Mouse (Mus musculus) lung, postnatal 14 days (tissue): Measurements from ENCODE around the gene Olfr963.
"Not testable (repeated sequence)": the region's sequence is repeated elsewhere in the genome, so short reads cannot be mapped to it uniquely, and the experiment has no call there.

Source experiments
- DNase-seq: peaks from one replicate; pipeline ENCODE4 v3.0.0; 2021

Olfr963 gene

DNA sequence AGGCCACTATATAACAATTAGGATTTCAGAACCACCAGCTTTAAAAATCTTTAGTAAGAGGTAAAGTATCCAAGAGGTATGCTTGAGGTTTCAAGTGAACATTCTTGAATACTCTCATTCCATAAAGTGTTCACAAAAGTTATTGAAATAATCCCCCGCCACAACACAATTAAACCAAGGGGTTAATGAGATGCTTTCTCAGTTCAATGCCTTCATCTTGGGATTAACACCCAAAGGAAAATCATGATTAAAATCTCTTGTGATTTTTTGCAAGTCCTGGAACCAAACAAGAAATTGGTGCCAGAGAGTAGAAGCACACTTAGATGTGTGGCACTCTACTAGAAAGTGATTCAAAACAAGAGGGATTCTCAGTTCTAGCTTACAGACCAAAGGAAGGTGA, at the start of gene Olfr963:
Olfr963 (plus strand) TSS at position 301 of the 400 bp plus-strand sequence.
- no peak for DNase-seq

DNA sequence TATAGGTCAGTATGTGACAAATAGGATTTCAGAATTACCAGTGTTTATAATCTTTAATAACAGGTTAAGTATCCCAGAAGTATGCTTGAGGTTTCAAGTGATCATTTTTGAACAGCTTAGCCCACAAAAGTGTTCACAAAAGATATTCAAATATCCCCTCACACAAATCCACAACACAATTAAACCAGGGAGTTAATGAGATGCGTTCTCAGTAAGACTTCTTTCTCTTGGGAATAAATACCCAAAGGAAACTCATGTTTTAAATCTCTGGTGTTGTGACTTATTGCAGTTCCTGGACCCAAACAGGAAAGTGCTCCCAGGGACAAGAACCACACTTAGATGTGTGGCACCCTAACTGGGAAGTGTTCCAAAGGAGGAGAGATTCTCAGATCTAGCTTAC, 45.9 kb upstream of the Olfr963 start, which contains the start of gene Olfr960:
Olfr960 (plus strand) TSS at position 301 of the 400 bp plus-strand sequence.
- DNase-seq: no peak

DNA sequence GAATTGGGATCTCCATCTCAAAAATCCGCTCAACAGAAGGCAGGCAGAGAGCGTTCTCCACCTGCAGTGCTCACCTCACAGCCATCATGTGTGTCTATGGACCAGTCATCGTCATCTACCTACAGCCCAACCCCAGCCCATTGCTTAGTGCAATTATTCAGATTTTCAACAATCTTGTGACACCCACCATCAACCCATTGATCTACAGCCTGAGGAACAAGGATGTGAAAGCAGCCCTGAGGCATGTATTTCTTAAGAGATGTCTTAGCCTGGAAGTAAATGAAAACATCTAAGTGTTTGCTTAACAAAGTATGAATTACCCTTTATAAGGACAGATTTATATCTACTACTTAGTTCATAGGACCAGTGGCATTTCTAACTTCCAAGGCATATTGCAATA, 43.2 kb upstream of the Olfr963 start:
- no peak for DNase-seq

DNA sequence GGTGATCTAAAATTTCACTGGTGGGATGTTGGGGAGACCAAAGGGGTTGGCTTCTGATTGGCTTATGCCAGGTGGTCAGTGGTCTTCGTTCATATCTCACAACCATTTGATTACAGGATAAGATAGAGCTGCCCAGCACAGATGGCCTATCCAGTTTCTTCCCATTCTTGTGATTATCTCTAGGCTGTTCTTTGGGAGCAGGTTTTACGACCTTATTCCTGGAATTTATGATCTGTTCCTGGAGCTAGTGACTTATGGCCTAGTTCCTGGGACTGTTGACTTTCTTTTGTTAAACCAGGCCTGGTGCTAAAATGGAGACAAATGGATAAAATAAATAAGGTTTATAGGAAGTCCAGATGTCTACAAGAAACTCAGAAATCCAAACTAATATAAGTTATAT, 42.3 kb upstream of the Olfr963 start:
- no peak for DNase-seq

DNA sequence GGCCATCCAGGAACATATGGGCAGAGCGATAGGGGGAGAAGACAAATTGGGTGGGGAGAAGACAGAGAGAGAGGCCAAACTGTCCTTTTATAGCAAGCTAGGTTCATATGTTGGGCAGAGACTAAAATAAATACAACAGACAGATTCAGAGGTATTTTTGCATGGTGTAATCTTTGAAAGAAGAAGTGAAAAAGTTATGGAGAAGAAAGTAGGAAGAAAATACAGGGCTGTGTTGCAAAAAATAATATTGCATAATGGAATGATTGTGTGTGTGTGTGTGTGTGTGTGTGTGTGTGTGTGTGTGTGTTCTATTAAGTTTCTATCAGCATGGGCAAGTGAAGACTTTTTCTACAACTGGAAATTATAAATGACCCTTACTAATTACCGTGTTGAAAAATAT, 37.9 kb upstream of the Olfr963 start:
- no peak for DNase-seq

DNA sequence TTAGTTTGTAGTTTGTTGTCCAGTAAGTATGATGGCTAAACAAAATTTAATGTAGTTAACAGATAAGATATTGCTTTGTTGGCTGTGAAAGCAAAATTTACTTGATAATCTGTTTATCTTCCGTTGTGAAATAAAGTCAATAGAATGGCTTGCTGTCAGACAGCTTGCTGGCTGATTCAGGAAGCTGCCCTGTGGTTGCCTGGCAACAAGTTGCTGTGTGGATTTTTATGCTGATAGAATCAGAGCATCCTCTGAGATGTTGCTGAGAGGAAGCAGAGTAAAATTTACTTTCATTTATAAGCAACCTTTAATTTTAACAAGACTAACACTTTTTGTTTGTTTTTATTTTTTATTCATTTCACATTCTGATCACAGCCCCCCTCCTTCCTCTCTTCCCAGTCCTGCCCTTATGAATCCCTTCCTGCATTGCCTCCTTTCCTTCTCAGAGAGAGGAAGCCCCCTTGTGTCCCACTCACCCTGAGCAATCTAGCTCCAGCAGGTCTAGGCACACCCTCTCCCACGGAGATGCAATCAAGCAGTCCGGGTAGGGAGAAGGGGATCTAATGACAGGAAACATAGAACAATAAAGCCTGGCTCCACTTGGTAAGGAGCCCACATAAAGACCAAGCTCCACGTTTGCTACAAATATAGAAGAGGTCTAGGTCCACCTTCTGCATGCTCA, 33.0 kb upstream of the Olfr963 start:
- DNase-seq: no peak

DNA sequence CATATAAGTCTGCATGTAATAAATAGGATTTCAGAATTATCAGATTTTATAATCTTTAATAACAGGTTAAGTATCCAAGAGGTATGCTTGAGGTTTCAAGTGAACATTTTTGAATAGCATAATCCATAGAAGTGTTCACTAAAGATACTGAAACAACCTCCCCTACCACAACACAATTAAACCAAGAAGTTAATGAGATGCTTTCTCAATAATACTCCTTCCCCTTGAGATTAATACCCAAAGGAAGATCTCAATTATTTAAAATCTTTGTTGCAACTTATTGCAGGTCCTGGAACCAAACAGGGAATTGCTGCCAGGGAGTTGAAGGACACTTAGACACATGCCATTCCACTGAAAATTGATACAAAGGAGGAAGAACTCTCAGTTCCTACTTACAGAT, 22.2 kb upstream of the Olfr963 start, which contains the start of gene Olfr961:
Olfr961 (plus strand) TSS at position 301 of the 400 bp plus-strand sequence.
- no peak for DNase-seq

DNA sequence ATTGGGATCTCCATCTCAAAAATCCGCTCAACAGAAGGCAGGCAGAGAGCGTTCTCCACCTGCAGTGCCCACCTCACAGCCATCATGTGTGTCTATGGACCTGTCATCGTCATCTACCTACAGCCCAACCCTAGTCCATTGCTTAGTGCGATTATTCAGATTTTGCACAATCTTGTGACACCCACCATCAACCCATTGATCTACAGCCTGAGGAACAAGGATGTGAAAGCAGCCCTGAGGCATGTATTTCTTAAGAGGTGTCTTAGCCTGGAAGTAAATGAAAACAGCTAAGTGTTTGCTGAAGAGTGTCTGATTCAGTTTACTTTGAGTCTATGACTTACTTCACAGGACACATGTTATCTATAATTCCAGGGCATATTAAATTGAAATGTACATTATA, 19.6 kb upstream of the Olfr963 start:
- DNase-seq: no peak

DNA sequence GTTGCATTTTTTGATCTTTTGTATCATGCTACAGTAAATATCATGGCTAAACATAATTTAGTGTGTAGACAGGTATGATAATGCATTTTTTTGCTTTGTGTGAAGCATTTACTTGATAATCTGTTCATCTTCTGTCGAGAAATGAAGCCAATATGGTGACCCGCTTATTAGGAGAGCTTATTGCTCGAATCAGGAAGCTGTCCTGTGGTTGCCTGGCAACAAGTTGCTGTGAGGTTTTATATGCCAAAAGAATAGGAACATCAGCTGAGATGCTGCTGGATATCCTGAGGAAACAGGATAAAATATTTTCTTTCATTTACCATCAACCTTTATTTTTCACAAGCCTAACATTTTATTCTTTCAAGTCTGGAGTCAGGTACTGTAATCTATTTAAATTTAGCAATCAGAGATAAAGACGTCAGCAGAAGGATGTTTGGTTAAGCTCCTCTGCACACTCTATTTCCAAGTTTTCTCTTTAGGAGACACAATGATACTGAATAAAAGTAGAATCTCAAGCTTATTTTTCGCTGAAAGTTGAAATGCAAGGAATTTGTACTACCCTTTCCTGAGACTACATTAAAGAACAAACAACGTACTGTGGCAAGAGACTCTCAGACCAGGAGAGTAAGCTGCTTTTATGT, 12.1 kb upstream of the Olfr963 start:
- no peak for DNase-seq

DNA sequence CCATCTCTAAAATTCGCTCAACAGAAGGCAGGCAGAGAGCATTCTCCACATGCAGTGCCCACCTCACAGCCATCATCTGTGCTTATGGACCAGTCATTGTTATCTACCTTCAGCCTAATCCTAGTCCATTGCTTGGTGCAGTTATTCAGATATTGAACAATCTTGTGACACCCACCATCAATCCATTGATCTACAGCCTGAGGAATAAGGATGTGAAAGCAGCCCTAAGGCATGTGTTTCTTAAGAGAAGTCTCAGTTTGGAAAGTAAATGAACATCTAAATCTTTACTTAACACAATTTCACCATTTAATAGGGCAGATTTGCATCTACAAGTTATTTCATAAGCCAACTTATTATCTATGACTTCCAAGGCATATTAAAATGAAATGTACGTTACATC, 2.7 kb downstream of the Olfr963 start:
- DNase-seq: no peak

DNA sequence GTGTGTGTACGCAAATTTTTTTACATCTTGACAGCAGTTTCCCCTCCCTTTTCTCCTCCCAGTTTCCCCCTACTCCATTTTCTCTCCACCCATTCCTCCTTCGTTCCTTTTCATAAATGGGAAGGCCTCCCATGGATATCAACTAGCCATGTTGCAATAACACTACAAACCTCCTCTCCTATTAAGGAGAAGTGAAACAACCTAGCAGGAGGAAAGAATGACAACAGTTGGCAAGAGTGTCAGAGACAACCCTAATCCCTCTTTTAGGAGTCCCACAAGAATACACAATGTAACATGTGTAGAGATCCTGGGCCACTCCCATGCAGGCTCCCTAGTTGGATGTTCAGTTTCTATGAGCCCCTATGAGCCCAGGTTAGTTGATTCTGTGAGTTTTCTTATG, 7.8 kb downstream of the Olfr963 start:
- no peak for DNase-seq

DNA sequence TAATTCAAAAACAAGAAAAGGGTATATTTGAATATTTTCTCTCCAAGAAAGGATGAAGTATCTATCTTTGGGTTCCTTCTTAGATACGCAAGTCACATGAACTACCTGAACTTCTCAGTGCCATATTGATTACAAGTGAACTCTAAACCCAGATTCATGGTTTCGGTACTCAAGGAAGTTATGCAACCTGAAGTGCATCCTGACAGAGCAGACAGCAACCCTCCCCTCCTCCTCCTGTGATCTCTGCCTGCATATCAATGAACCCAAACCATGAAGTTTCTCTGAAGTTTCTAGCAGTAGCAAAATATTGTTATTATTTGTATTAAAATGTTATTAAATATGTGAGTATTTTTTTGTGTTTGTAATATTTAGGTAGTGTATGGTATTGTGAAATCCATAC, 11.6 kb downstream of the Olfr963 start:
- DNase-seq: no peak

DNA sequence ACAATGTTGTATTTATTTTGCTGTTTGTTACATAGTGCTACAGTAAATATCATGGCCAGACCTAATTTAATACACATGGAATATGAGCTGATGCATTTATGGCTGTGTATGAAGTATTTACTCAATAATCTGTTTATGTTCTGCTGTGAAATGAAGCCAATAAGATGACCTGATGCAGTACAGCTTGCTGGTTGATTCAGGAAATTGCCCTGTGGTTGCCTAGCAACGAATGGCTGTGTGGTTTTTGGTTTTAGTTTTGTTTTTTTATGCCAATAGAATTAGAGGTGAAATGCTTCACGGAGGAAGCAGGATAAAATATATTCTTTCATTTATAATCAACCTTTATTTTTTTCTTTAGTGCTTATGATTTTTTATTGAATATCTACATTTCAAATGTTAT, 12.3 kb downstream of the Olfr963 start:
- DNase-seq: no peak

DNA sequence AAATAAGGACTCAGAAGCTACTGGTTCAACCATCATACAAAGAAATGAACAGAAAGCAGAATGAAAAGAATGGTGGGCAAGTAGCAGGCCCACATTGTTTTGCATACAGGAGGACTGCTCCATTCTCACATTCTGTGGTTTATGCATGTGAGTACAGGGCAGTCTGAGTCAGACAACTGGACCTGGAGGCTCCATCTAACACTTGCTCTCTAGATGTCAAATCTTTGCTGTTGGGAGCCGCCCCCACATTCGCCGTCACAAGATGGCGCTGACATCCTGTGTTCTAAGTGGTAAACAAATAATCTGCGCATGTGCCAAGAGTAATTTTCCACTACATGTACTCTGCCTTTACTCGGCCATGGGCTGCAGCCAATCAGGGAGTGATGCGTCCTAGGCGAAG, 34.1 kb downstream of the Olfr963 start:
- DNase-seq: not testable (repeated sequence)

DNA sequence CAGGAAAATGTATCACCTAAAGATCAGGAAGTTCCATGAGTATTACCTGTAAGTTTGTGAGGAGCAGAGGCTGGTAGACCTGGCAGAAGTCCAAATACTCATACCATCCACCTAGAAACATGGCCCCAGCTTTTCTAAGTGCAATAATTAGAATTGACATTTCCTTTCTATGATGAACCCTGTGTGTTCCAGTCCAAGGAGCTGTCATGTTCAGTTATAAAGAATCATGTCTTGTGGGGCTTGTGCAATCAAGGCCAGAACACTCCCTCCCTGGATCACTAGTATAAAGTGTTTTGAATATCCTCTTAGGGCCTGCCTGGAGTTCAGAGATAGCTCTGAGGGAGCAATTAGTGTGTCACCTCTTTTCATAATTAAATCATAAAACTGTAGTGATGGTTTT, 40.0 kb downstream of the Olfr963 start, which contains the start of gene Olfr149:
Olfr149 (minus strand) TSS at position 101 of the 400 bp plus-strand sequence.
- DNase-seq: no peak

DNA sequence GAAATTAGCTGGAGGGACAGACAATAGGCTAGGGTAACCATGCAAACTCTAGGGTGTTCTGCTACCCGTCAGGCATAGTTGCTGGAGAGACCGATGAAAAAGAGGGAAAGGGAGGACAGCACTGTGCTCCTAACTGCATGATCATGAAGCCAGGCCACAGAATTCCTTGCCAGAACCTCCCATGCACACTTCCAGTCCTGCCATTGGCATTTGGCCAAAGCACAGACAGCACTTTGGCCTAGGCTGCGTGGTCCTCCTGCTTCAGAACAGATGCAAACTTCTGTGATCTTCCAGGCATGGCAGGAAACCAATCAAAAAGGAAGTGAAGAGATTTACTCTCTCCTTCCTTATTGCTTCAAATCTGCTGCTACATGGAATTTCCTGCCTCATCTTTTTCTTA, 42.0 kb downstream of the Olfr963 start:
- peak; percentile 1 for DNase-seq

DNA sequence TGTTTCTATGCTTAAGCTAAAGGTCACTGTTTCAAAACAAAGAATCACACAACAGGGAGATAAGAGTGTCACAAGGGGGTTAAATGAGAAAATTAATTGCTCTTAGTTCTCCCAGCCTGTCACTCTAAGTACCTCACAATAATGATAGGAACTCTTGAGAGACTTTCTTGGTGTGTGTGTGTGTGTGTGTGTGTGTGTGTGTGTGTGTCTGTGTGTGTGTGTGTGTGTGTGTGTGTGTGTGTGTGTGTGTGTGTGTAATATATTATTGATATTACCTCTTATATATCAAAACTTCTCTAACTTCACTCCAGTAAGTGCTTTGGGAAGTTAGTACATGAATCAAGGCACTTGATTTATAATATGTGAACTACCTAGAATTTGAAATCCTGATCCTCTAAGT, 44.0 kb downstream of the Olfr963 start, which contains the start of gene Olfr965:
Olfr965 (plus strand) TSS at position 301 of the 400 bp plus-strand sequence.
- no peak for DNase-seq
